Mouse (Mus musculus): Measurements from ENCODE around the gene Map2k6.
A peak's percentile ranks its signal among the peaks of the same experiment; 100 is the strongest.

Map2k6 gene

DNA sequence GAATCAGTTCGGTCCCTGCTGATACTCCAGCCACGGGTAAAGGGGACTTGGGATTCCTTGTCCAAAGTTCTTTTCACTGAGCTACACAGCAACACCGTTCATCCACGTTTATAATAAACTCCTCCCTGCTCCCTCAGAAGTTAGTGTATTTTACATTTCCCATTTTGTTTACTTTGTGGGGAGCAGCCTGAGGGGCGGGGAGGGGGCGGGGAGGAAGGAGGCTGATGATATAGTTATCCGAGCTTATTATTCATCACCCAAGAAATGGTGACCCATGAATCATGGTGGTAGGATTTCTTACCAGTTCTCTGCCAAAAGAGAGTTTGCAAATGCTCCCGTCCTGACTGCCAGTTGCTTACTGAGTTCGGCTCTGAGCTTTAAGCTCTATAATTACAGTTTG lies 6.7 kb downstream of the Map2k6 start:
- DNase-seq: no peak

DNA sequence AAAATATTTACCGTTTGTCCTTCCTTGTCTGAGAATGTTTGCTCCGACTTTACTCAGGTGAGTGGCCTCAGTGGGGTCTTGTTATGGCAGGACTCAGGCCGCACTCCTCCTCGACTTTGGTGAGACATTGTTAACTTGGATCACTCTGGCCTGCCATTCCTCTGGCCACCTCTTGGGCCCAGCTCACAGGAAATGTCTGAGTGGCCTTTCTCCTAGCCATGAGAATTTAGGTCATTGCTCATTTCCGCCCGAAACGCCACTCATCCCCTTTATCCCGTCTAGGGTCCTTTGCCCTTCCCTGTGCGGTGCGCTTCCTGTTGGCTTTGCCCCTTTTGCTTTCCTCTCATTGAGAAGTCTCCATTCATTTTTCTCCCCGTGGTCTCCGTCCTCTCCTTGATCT lies 10.2 kb downstream of the Map2k6 start:
- DNase-seq: no peak

- DNase-seq: no peak
Observed at GRCm38 (mm10) chr11:110409776-110410175, 10.9 kb downstream of the Map2k6 start.

GRCm38 (mm10) chr11:110411596-110411995 lies 12.7 kb downstream of the Map2k6 start:
- DNase-seq: no peak

DNA sequence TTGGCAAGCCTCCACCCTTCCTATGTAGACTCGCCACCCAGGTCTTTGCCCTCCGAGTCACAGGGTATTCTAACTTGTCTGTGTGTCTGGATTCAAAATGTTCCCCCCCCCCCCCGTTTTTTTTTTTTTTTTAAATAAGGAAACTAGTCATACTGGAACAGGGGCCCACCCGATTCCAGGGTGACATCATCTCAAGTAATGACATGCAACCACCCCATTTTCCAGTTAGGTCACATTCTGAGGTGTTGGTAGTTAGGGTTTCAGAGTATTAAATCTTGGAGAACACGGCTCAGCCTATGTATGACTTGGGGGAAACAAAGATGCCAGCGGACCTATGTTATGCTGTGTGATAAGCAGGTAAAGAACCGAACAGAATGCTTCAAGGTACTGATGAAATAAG lies 15.3 kb downstream of the Map2k6 start:
- DNase-seq: no peak

- no peak for DNase-seq
Observed at GRCm38 (mm10) chr11:110416691-110417090, 17.8 kb downstream of the Map2k6 start.

- no peak for DNase-seq
Observed at GRCm38 (mm10) chr11:110420463-110420862, 21.5 kb downstream of the Map2k6 start.

- DNase-seq: no peak
Observed at GRCm38 (mm10) chr11:110426572-110427145, 27.7 kb downstream of the Map2k6 start.

GRCm38 (mm10) chr11:110427159-110427561 lies 28.2 kb downstream of the Map2k6 start:
- DNase-seq: no peak

DNA sequence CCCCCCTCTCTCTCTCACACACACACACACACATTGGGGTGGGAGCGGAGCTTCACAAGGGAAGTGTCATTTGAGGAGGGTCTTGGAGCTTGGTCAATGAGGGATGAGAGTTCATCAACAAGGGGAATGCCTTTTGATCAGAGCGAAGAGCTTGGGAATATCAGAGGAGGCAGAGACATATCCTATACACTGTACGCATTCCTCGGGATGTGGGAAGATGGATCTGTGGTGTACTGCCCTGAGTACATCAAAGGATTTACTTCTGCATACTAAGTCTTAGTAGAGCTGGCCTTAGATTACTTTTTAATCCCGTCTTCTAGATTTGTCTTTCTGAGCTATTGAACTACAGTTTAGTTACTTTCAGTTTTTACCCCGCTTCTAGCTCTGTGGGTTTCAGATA lies 30.1 kb downstream of the Map2k6 start:
- no peak for DNase-seq

DNA sequence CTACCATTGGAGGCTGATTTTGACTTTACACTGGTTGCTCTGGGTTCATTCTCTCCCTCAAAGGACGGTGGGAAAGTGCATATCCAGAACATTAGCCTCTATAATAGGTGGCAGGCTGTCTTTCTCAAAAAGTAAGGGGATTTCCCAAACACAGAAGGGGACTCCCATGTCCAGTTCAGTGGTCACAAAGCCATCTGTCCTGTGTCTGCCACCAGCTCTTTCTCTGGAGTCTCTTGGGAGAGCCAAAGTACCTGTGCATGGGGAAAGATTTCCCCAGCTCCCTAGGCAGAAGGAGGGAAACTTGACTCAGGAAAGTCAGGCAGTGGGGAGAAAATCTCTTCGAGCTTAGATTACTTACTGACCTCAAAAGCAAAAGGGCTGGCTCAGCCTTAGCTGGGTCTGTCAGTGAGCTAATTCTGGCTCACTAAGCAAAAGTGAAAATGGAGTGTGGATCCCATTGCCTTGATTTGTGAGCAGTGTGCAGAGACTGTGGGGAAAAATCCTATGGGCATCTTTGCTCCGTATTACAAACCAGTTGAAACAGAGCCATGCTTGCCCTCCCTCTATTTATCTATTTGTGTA lies 31.0 kb downstream of the Map2k6 start:
- DNase-seq: no peak

DNA sequence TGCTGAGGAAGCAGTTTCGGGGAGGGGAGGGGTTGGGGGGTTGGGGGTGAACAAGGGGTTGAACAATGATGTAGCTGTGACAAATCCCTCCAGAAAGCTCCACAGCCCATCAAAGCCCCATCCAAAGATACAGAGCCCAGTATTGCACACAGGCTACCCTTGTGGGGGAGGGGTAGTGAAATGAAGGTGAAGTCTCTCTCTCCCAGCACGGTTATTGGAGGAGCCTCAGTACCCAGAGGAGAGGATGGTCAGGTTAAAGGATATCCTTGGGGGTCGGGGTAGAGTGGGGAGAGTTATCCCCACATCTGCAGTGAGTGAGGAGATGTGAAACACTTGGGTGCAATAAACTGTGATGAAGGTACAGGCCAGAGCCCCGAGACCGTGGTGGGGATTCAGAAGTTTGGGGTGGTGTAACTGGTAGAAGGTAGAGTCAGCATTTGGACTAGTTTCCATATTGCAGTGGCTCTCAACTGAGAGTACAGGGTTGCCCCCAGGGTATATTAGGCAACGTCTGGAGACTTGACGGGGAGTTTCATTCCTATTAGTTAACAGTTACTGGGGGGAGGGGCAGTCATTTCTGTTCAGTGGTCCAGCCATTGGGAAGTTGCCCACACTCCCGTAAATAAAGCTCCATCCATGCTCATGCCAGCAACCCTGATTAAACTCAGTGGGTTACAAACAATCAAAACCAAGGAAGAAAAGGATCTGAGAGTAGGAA lies 37.1 kb downstream of the Map2k6 start:
- no peak for DNase-seq

GRCm38 (mm10) chr11:110436998-110437397 lies 38.1 kb downstream of the Map2k6 start:
- no peak for DNase-seq

DNA sequence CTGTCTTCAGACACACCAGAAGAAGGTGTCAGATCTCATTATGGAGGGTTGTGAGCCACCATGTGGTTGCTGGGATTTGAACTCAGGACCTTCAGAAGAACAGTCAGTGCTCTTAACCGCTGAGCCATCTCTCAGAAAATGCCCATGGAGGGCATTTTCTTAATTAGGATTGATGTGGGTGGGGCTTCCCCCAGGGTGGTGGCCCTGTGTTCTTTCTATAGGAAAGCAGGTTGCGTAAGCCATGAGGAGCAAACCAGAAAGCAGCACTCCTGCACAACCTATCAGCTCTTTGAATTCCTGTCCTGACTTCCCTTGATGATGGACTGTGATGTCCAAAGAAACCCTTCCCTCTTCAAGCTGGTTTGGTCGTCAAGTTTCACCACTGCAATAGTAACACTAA lies 39.2 kb downstream of the Map2k6 start:
- DNase-seq: no peak

DNA sequence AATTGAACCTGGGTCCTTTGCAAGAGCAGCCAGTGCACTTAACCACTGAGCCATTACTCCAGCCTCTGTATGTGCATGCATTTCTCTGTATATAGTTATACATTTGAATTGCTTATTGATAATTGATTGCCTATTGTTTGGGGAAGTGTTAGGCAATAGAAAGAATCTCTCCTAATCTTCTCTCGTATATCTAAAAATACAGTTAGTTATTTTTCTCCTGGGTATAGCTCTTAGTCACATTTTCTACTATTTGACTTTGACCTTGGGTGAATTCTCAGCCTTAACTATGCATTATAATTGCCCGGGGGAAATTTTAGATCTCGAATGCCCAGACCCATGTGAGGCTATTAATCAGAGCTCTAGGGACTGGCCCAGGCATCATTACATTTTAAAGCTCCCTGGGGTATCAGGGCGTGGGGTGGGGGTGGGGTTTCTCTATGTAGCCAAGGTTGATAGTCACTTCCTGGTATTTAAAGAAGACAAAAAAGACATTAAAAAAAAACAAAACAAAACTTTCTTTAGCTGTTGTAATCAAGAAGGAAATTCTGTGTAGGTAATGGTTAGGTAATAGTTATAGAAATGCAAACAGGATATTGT lies 39.9 kb downstream of the Map2k6 start:
- DNase-seq: no peak

DNA sequence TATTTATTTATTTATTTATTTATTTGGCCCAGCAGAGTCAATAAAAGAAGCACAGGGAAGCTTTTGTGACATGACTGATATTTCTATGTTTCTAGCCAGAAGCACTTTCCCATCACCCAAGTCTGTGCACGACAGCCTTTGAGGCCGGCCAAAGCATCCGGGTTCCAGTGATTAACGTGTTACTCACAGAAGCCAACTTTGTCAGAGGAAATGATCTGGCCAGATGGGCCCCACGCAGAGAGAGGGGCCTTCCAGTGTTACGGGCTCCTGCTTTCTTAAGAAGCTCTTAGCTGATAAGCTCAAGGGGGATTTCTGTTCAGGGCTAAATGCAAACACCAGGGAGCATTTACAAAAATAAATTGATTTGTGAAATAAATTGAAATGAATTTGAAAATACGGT lies 40.4 kb downstream of the Map2k6 start:
- no peak for DNase-seq

GRCm38 (mm10) chr11:110444576-110444975 lies 45.7 kb downstream of the Map2k6 start:
- DNase-seq: no peak

DNA sequence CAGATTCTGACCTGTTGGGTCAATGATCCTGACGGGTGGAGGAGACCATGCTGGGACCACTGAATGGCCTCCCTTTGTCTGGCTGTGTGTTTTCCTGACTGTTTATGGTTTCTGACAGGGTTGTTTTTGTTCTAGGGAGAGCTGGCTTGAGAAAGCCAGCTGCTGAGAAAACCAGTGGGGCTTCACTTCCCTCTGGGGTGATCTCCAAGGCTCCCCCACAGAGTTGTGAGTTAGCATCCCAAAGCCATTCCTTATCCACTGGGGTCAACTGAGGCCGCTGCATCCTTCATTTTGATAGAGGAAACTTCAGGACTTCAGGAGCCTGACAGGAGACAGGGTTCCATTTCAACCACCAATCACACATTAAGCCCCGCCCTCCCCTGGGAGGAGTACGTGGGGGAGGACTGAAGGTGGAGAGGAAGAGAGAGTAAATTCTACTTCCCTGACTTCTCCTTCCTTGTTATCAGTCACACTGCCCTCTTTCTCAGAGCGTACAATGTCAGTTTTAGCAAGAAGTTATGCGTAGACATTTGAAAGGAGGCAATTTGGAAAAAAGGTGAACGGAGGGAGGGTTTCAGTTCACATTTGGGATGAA lies 49.3 kb downstream of the Map2k6 start:
- peak in 1 of 2 experiments; percentile 12 for DNase-seq

- peak; percentile 13 to 30 for DNase-seq
Observed at GRCm38 (mm10) chr11:110448726-110449161, 49.8 kb downstream of the Map2k6 start.

GRCm38 (mm10) chr11:110449183-110449582 lies 50.3 kb downstream of the Map2k6 start:
- no peak for DNase-seq

GRCm38 (mm10) chr11:110450091-110450757 lies 51.3 kb downstream of the Map2k6 start:
- DNase-seq: no peak

DNA sequence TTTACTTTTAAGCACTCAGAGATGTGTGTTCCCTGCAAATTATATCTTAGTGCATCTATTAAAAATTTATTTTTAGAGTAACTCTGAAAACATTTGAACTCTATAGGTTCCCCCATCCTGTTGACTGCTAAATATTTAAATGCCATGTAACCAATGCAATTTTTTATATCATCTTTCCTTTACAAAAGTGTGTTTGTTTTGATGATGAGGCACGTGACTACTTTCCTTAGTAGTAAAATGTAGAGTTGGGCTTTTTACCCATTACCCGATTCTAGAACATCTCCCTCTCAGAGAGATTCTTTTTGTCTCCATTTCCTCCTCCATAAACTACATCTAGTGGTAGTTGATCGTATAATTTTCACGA lies 51.8 kb downstream of the Map2k6 start:
- no peak for DNase-seq

GRCm38 (mm10) chr11:110451590-110451989 lies 52.7 kb downstream of the Map2k6 start:
- DNase-seq: no peak
